Mouse (Mus musculus): ENCODE measurements around the gene Srek1. TPM values are rescaled to one million over a fixed set of nuclear protein-coding genes. Genes with fewer than 3 reads are reported as not detected.

Srek1 gene
- 10 to 100 TPM; 46.9 to 64.2 TPM for total RNA-seq (2021)
- long read RNA-seq, experiment 1, transcript Srek1-201 (12 exons, 3,934 nt): major isoform, 8 of 16 reads
- long read RNA-seq, experiment 1, partial matches to known transcripts: 2 of 16 reads
- long read RNA-seq, experiment 1, other reads (novel, unspliced or antisense): 6 of 16 reads
- long read RNA-seq, experiment 2, transcript Srek1-201 (12 exons, 3,934 nt): major isoform, 12 of 27 reads
- long read RNA-seq, experiment 2, partial matches to known transcripts: 3 of 27 reads
- long read RNA-seq, experiment 2, other reads (novel, unspliced or antisense): 12 of 27 reads

GRCm38 (mm10) chr13:103774119-103774757, at the start of gene Srek1:
Gene Srek1, minus strand, starts transcription at chr13:103774608.
- DNase-seq (ENCODE audit: low spot score in 2 of 2): peak; percentile 93 to 96

GRCm38 (mm10) chr13:103822270-103822669, 47.9 kb upstream of the Srek1 start:
- no peak for DNase-seq (ENCODE audit: low spot score in 2 of 2)

- DNase-seq (ENCODE audit: low spot score in 2 of 2): no peak
Observed at GRCm38 (mm10) chr13:103819377-103819776, 45.0 kb upstream of the Srek1 start.

- DNase-seq (ENCODE audit: low spot score in 2 of 2): no peak
Observed at GRCm38 (mm10) chr13:103817935-103818334, 43.5 kb upstream of the Srek1 start.

- no peak for DNase-seq (ENCODE audit: low spot score in 2 of 2)
Observed at GRCm38 (mm10) chr13:103807464-103807863, 33.1 kb upstream of the Srek1 start.

GRCm38 (mm10) chr13:103806210-103806851, 31.9 kb upstream of the Srek1 start:
- DNase-seq (ENCODE audit: low spot score in 2 of 2): no peak

GRCm38 (mm10) chr13:103803721-103804120, 29.3 kb upstream of the Srek1 start:
- no peak for DNase-seq (ENCODE audit: low spot score in 2 of 2)

- no peak for DNase-seq (ENCODE audit: low spot score in 2 of 2)
Observed at GRCm38 (mm10) chr13:103801021-103801420, 26.6 kb upstream of the Srek1 start.

GRCm38 (mm10) chr13:103794688-103795543, 20.5 kb upstream of the Srek1 start:
- DNase-seq (ENCODE audit: low spot score in 2 of 2): no peak

- DNase-seq (ENCODE audit: low spot score in 2 of 2): peak in 1 of 2 experiments; percentile 19
Observed at GRCm38 (mm10) chr13:103779922-103780585, 5.6 kb upstream of the Srek1 start.

GRCm38 (mm10) chr13:103777126-103777525, 2.7 kb upstream of the Srek1 start:
- no peak for DNase-seq (ENCODE audit: low spot score in 2 of 2)

- DNase-seq (ENCODE audit: low spot score in 2 of 2): no peak
Observed at GRCm38 (mm10) chr13:103773407-103774118, 845 bp downstream of the Srek1 start.

GRCm38 (mm10) chr13:103772917-103773316, 1.5 kb downstream of the Srek1 start:
- peak in 1 of 2 experiments; percentile 12 for DNase-seq (ENCODE audit: low spot score in 2 of 2)

- DNase-seq (ENCODE audit: low spot score in 2 of 2): no peak
Observed at GRCm38 (mm10) chr13:103770821-103771220, 3.6 kb downstream of the Srek1 start.

GRCm38 (mm10) chr13:103767935-103768334, 6.5 kb downstream of the Srek1 start:
- no peak for DNase-seq (ENCODE audit: low spot score in 2 of 2)

- DNase-seq (ENCODE audit: low spot score in 2 of 2): no peak
Observed at GRCm38 (mm10) chr13:103763640-103764039, 10.8 kb downstream of the Srek1 start.

- DNase-seq (ENCODE audit: low spot score in 2 of 2): no peak
Observed at GRCm38 (mm10) chr13:103761971-103762370, 12.4 kb downstream of the Srek1 start.

GRCm38 (mm10) chr13:103751421-103751820, 23.0 kb downstream of the Srek1 start:
- no peak for DNase-seq (ENCODE audit: low spot score in 2 of 2)

GRCm38 (mm10) chr13:103745688-103746087, 28.7 kb downstream of the Srek1 start:
- DNase-seq (ENCODE audit: low spot score in 2 of 2): no peak

GRCm38 (mm10) chr13:103745160-103745559, 29.2 kb downstream of the Srek1 start:
- no peak for DNase-seq (ENCODE audit: low spot score in 2 of 2)
